Mouse (Mus musculus) neural tube, embryonic 15.5 days (tissue): ENCODE measurements around the gene Aatf. TPM values are rescaled to one million over a fixed set of nuclear protein-coding genes. Genes with fewer than 3 reads are reported as not detected.

Experiments
- ATAC-seq: fragments of 200-750 bp; cut with Nextera tagmentation; 2 replicates; pipeline ENCODE4 v1.8.0; 2017; ENCODE audit warnings: mild to moderate bottlenecking, moderate TSS enrichment, moderate library complexity; ENCODE audit not compliant: low FRiP score
- H3K27ac ChIP-seq: fragments of 300-500 bp; sonication (generic); replicated peaks from 2 replicates; pipeline ENCODE4 v1.5.1; 2015; ENCODE audit warnings: mild to moderate bottlenecking, inconsistent platforms
- H3K27me3 ChIP-seq: fragments of 300-500 bp; sonication (generic); replicated peaks from 2 replicates; pipeline ENCODE4 v1.6.1; 2015; ENCODE audit warnings: inconsistent platforms
- H3K36me3 ChIP-seq: fragments of 300-500 bp; sonication (generic); 2 replicates; pipeline ENCODE4 v1.6.1; 2015; ENCODE audit warnings: inconsistent platforms
- H3K4me1 ChIP-seq: fragments of 300-500 bp; sonication (generic); 2 replicates; pipeline ENCODE4 v1.6.1; 2015; ENCODE audit warnings: inconsistent platforms
- H3K4me2 ChIP-seq: fragments of 300-500 bp; sonication (generic); 2 replicates; pipeline ENCODE4 v1.6.1; 2015; ENCODE audit warnings: inconsistent platforms, mild to moderate bottlenecking, moderate library complexity
- H3K4me3 ChIP-seq: fragments of 300-500 bp; sonication (generic); replicated peaks from 2 replicates; pipeline ENCODE4 v1.5.1; 2015; ENCODE audit warnings: mild to moderate bottlenecking, inconsistent platforms
- H3K9ac ChIP-seq: fragments of 300-500 bp; sonication (generic); replicated peaks from 2 replicates; pipeline ENCODE4 v1.6.1; 2015; ENCODE audit warnings: mild to moderate bottlenecking, inconsistent platforms
- H3K9me3 ChIP-seq: fragments of 300-500 bp; sonication (generic); replicated peaks from 2 replicates; pipeline ENCODE4 v1.6.1; 2016; ENCODE audit warnings: inconsistent platforms
- WGBS: fragments of 180-500 bp; shearing (Covaris S2); methylation state at CpG from one replicate; pipeline ENCODE4 v1.1.7; 2015; ENCODE audit warnings: mixed read lengths; 5-methylcytosine and 5-hydroxymethylcytosine counted together
- polyA plus RNA-seq: library from polyadenylated mRNA; unstranded; fragments of >200 nt; fragmentation: Nextera tagmentation; extraction: Ambion mirVana; gene quantifications from 2 replicates; pipeline ENCODE4 v1.2.1, GENCODE M21; 2015

Gene Aatf
- polyA plus RNA-seq, 1 experiment from 2014 or later = 49.8 TPM

- no peak overlapping the region for H3K9ac ChIP-seq
- WGBS = 60% methylated on average over 5 of the region's 5 CpGs
- no peak overlapping the region for H3K4me2 ChIP-seq
- H3K4me1 ChIP-seq = peaks cover 23% of the 10 kb centered on the region
- no peak overlapping the region for H3K4me3 ChIP-seq
- H3K27ac ChIP-seq = peak overlapping the region; percentile 48
- ATAC-seq = 0 out of 2 replicates have a peak, but pooled peaks have one; percentile 10
- H3K27me3 ChIP-seq = no peaks in the 10 kb centered on the region
- H3K36me3 ChIP-seq = no peaks in the 10 kb centered on the region
- H3K9me3 ChIP-seq = no peaks in the 10 kb centered on the region
These were observed 86.7 kb downstream of the Aatf start for GRCm38 (mm10) chr11:84426633-84426998.

GRCm38 (mm10) chr11:84425736-84426632 lies 87.3 kb downstream of the Aatf start:
- 54% methylated on average over 13 of the region's 13 CpGs for whole genome bisulfite sequencing
- Histone ChIP-seq H3K27me3 (no peaks in the 10 kb centered on the region), H3K9ac (no peak overlapping the region)

GRCm38 (mm10) chr11:84420779-84421178 lies 92.5 kb downstream of the Aatf start:
- Histone ChIP-seq H3K36me3 (no peaks in the 10 kb centered on the region), H3K4me2 (no peak overlapping the region), H3K27me3 (no peaks in the 10 kb centered on the region), H3K4me1 (peaks cover 18% of the 10 kb centered on the region), H3K4me3 (no peak overlapping the region), H3K9me3 (no peaks in the 10 kb centered on the region), H3K9ac (no peak overlapping the region), H3K27ac (no peak overlapping the region)
- 92% methylated on average over 6 of the region's 6 CpGs for WGBS
- ATAC-seq = no peak

More at GRCm38 (mm10) chr11:84425736-84426632, 87.3 kb downstream of the Aatf start:
- Histone ChIP-seq H3K9me3 (no peaks in the 10 kb centered on the region), H3K4me3 (no peak overlapping the region), H3K4me1 (peaks cover 25% of the 10 kb centered on the region), H3K27ac (peak overlapping the region; percentile 51; the same call in 1 of the 2 replicates), H3K4me2 (no peak overlapping the region), H3K36me3 (no peaks in the 10 kb centered on the region)
- ATAC-seq = 0 out of 2 replicates have a peak, but pooled peaks have one; percentile 11

- Histone ChIP-seq H3K4me3 (no peak overlapping the region), H3K9ac (no peak overlapping the region), H3K36me3 (no peaks in the 10 kb centered on the region), H3K4me1 (peaks cover 27% of the 10 kb centered on the region), H3K27me3 (no peaks in the 10 kb centered on the region), H3K9me3 (no peaks in the 10 kb centered on the region), H3K4me2 (no peak overlapping the region), H3K27ac (0 out of 2 replicates have a peak overlapping the region, but pooled peaks have one; percentile 45)
- no peak for ATAC-seq
- WGBS = 58% methylated on average over 6 of the region's 6 CpGs
These were observed 100.2 kb downstream of the Aatf start for GRCm38 (mm10) chr11:84413111-84413510.

GRCm38 (mm10) chr11:84412201-84412934 lies 101.0 kb downstream of the Aatf start:
- no peak for ATAC-seq
- H3K9ac ChIP-seq = no peak overlapping the region

GRCm38 (mm10) chr11:84411642-84412018 lies 101.7 kb downstream of the Aatf start:
- H3K9ac ChIP-seq = no peak overlapping the region
- no peak overlapping the region for H3K4me2 ChIP-seq
- no peaks in the 10 kb centered on the region for H3K9me3 ChIP-seq
- H3K27ac ChIP-seq = peak overlapping the region; percentile 64
- no peaks in the 10 kb centered on the region for H3K27me3 ChIP-seq
- H3K4me3 ChIP-seq = no peak overlapping the region
- H3K36me3 ChIP-seq = no peaks in the 10 kb centered on the region
- H3K4me1 ChIP-seq = peaks cover 27% of the 10 kb centered on the region
- ATAC-seq = no peak
- WGBS = 64% methylated on average over 7 of the region's 7 CpGs

More at GRCm38 (mm10) chr11:84412201-84412934, 101.0 kb downstream of the Aatf start:
- Histone ChIP-seq H3K36me3 (no peaks in the 10 kb centered on the region), H3K4me1 (peaks cover 27% of the 10 kb centered on the region), H3K9me3 (no peaks in the 10 kb centered on the region), H3K27me3 (no peaks in the 10 kb centered on the region), H3K4me3 (no peak overlapping the region), H3K27ac (peak overlapping the region; percentile 45; the same call in 1 of the 2 replicates), H3K4me2 (no peak overlapping the region)
- 61% methylated on average over 12 of the region's 12 CpGs for WGBS

GRCm38 (mm10) chr11:84410879-84411641 lies 102.3 kb downstream of the Aatf start:
- peaks cover 27% of the 10 kb centered on the region for H3K4me1 ChIP-seq
- 64% methylated on average over 7 of the region's 7 CpGs for WGBS
- H3K9ac ChIP-seq = no peak overlapping the region
- no peaks in the 10 kb centered on the region for H3K27me3 ChIP-seq
- H3K4me3 ChIP-seq = no peak overlapping the region
- no peaks in the 10 kb centered on the region for H3K9me3 ChIP-seq
- no peak overlapping the region for H3K4me2 ChIP-seq
- no peak overlapping the region; the same call in 1 of the 2 replicates for H3K27ac ChIP-seq
- H3K36me3 ChIP-seq = no peaks in the 10 kb centered on the region
- ATAC-seq = no peak

- Histone ChIP-seq H3K4me2 (no peak overlapping the region), H3K4me3 (no peak overlapping the region), H3K9me3 (no peaks in the 10 kb centered on the region), H3K9ac (no peak overlapping the region), H3K36me3 (no peaks in the 10 kb centered on the region), H3K4me1 (peaks cover 27% of the 10 kb centered on the region), H3K27me3 (no peaks in the 10 kb centered on the region), H3K27ac (no peak overlapping the region)
- ATAC-seq = no peak
- WGBS = 49% methylated on average over 4 of the region's 4 CpGs
These were observed 102.9 kb downstream of the Aatf start for GRCm38 (mm10) chr11:84410383-84410782.

- Histone ChIP-seq H3K27ac (no peak overlapping the region), H3K4me3 (no peak overlapping the region), H3K4me1 (peaks cover 22% of the 10 kb centered on the region), H3K9ac (no peak overlapping the region), H3K9me3 (no peaks in the 10 kb centered on the region), H3K4me2 (no peak overlapping the region), H3K36me3 (peaks cover under 1% of the 10 kb centered on the region; the same call in 1 of the 2 replicates), H3K27me3 (no peaks in the 10 kb centered on the region)
- WGBS = 98% methylated on average over 4 of the region's 4 CpGs
- no peak for ATAC-seq
These were observed 106.6 kb downstream of the Aatf start for GRCm38 (mm10) chr11:84406733-84407132.

GRCm38 (mm10) chr11:84395010-84395409 lies 118.3 kb downstream of the Aatf start:
- no peak overlapping the region for H3K27ac ChIP-seq
- peaks cover 20% of the 10 kb centered on the region for H3K4me1 ChIP-seq

GRCm38 (mm10) chr11:84393571-84393970 lies 119.8 kb downstream of the Aatf start:
- peaks cover 20% of the 10 kb centered on the region; the same call in 1 of the 2 replicates for H3K36me3 ChIP-seq
- H3K4me2 ChIP-seq = no peak overlapping the region
- H3K9me3 ChIP-seq = no peaks in the 10 kb centered on the region
- H3K27me3 ChIP-seq = no peaks in the 10 kb centered on the region
- peaks cover 25% of the 10 kb centered on the region for H3K4me1 ChIP-seq
- no peak overlapping the region for H3K4me3 ChIP-seq
- 68% methylated on average over 7 of the region's 7 CpGs for WGBS
- peak overlapping the region; percentile 10; the same call in 1 of the 2 replicates for H3K27ac ChIP-seq
- no peak overlapping the region for H3K9ac ChIP-seq
- ATAC-seq = no peak

More at GRCm38 (mm10) chr11:84395010-84395409, 118.3 kb downstream of the Aatf start:
- peaks cover 25% of the 10 kb centered on the region; the same call in 1 of the 2 replicates for H3K36me3 ChIP-seq
- WGBS = 69% methylated on average over 1 of the region's 1 CpGs
- no peak for ATAC-seq
- no peaks in the 10 kb centered on the region for H3K9me3 ChIP-seq
- no peak overlapping the region for H3K9ac ChIP-seq
- no peak overlapping the region for H3K4me2 ChIP-seq
- no peaks in the 10 kb centered on the region for H3K27me3 ChIP-seq
- H3K4me3 ChIP-seq = no peak overlapping the region
